Mouse (Mus musculus): Measurements from ENCODE around the gene Dscaml1.

- no peak for TF ChIP-seq CTCF (IDR thresholded peaks at IDR 0.05; ENCODE audit: control insufficient read depth, insufficient read depth, low read length)
- no peak for TF ChIP-seq POLR2A (IDR thresholded peaks at IDR 0.05; ENCODE audit: borderline replicate concordance, control insufficient read depth, low read depth, low read length)
These were observed 42.5 kb upstream of the Dscaml1 start for GRCm38 (mm10) chr9:45383883-45384282.
